Mouse (Mus musculus): ENCODE data around the gene Kcnma1.

DNA sequence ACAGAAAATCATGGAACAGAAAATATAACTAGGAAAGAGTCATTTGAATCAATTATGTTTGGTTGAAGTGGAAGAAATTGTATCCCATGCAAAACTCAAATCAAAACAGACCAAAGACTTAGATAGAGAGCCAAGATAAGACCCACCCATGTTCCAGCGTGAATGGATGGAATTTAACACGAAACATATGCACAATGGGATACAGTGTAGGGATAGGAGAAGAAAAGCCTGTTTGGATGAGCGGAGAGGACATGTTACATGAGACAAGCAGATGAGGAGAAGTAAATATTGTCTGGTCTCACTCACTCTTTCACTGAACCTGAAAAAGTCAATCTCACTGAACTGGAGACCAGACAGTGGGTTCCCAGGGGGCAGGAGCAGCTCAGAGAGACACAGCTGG is 463.8 kb downstream of the Kcnma1 start:
- no peak for TF ChIP-seq CTCF (IDR thresholded peaks at IDR 0.05 in 2 of 3, conservative IDR thresholded peaks at IDR 0.05 in 1 of 3; ENCODE audit: control insufficient read depth in 1 of 3, insufficient read depth in 1 of 3, low read depth in 2 of 3, low read length in 3 of 3, poor library complexity in 1 of 3, severe bottlenecking in 1 of 3)
- TF ChIP-seq BHLHE40 (IDR thresholded peaks at IDR 0.05; ENCODE audit: borderline replicate concordance, low read depth, low read length), result no peak
- TF ChIP-seq E2F4 (IDR thresholded peaks at IDR 0.05; ENCODE audit: borderline replicate concordance, low read depth, low read length), result no peak
- no peak for TF ChIP-seq SMC3 (IDR thresholded peaks at IDR 0.05; ENCODE audit: low read depth, low read length)
- TF ChIP-seq CHD2 (IDR thresholded peaks at IDR 0.05; ENCODE audit: low read length), result no peak
- TF ChIP-seq ZKSCAN1 (IDR thresholded peaks at IDR 0.05; ENCODE audit: low read depth, low read length), result no peak
- TF ChIP-seq EP300 (IDR thresholded peaks at IDR 0.05; ENCODE audit: low read depth in 1 of 2, low read length in 2 of 2), result no peak

Data from MEL (cell line).